50 mouse cellular contexts compared by ENCODE assay signal in the genomic region with DNA sequence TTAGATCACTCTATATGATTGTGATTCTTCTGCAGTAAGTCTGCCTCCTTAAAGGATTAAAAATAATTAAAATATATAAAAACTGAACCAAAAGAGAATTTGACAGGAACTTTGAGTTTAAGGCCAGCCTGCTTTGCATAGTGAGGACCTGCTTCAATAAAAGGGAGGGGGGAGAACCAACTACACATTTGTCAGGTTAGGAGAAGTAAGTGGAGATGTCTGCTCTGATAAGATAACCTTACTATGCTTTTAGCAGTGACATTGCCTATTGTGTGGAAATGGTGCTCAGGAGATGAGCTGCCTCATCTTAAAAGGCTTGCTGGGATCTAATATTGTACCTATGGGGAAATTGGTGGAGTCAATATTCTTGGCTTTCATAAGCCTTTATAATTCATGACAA. TPM values are rescaled to one million over a fixed set of nuclear protein-coding genes. Genes with fewer than 3 reads are reported as not detected.
"Had no signal": no experiment of that assay in that cellular context is flagged by ENCODE, and none has a peak within 500 bp of the region (broad histone marks: within the 10 kb centered on the region; RNA-seq: fewer than 3 reads in every experiment).

No protein-coding gene starts in this region.

- H3K27ac ChIP-seq: heart, embryonic 13.5 days; heart, embryonic 15.5 days; hindbrain, embryonic 10.5 days; hindbrain, embryonic 12.5 days; hindbrain, embryonic 13.5 days; hindbrain, embryonic 14.5 days; hindbrain, embryonic 15.5 days; hindbrain, postnatal 0 days; intestine, embryonic 15.5 days; kidney, embryonic 15.5 days; kidney, postnatal 0 days; layer of hippocampus, adult 2 months; left cerebral cortex, adult 2 months had no signal

- H3K27me3 ChIP-seq: heart, embryonic 12.5 days; heart, embryonic 13.5 days; heart, embryonic 15.5 days; hindbrain, embryonic 12.5 days; hindbrain, embryonic 13.5 days; hindbrain, embryonic 15.5 days; intestine, embryonic 15.5 days; kidney, embryonic 15.5 days had no signal

- H3K4me3 ChIP-seq: heart, embryonic 12.5 days; heart, embryonic 13.5 days; heart, embryonic 15.5 days; hindbrain, embryonic 10.5 days; hindbrain, embryonic 12.5 days; hindbrain, embryonic 13.5 days; hindbrain, embryonic 15.5 days; intestine, embryonic 15.5 days; kidney, embryonic 15.5 days; layer of hippocampus, adult 2 months; left cerebral cortex, adult 2 months had no signal

- DNase-seq: heart, postnatal 10 days; heart, postnatal 14 days; heart, postnatal 36 days; heart, postnatal 4 days; kidney, adult 11 months; kidney, adult 18-20 months; kidney, adult 2 months; kidney, adult 8-10 months; kidney, adult 9 months; kidney, postnatal 10 days; kidney, postnatal 14 days; kidney, postnatal 25 days; kidney, postnatal 36 days; kidney, postnatal 4 days; layer of hippocampus, adult 9-11 months; layer of hippocampus, postnatal 36 days had no signal

- H3K9me3 ChIP-seq: heart, embryonic 12.5 days; heart, embryonic 13.5 days; heart, embryonic 15.5 days; hindbrain, embryonic 10.5 days; hindbrain, embryonic 12.5 days; hindbrain, embryonic 13.5 days; hindbrain, embryonic 15.5 days; intestine, embryonic 15.5 days; kidney, embryonic 15.5 days had no signal

- ATAC-seq: hindbrain, embryonic 16.5 days; hindbrain, postnatal 0 days; inflammation-experienced regulatory T-cells, adult 6 months; intestine, embryonic 15.5 days; intestine, embryonic 16.5 days; intestine, postnatal 0 days had no signal

- H3K9ac ChIP-seq: heart, embryonic 12.5 days; heart, embryonic 13.5 days; heart, embryonic 15.5 days; hindbrain, embryonic 12.5 days; hindbrain, embryonic 13.5 days; hindbrain, embryonic 14.5 days; hindbrain, embryonic 15.5 days; intestine, embryonic 15.5 days; kidney, embryonic 15.5 days had no signal

- H3K4me1 ChIP-seq: heart, embryonic 13.5 days; hindbrain, embryonic 10.5 days; hindbrain, embryonic 12.5 days; hindbrain, embryonic 13.5 days; hindbrain, embryonic 15.5 days; intestine, embryonic 15.5 days; kidney, embryonic 15.5 days had no signal

RNA-seq across cellular contexts. Expression of a gene that starts 17.2 kb away (rescaled TPM):
- total RNA-seq: heart, postnatal 10 days; heart, postnatal 14 days; heart, postnatal 25 days; heart, postnatal 4 days; hematopoietic stem cell, adult 5-6 weeks; hindbrain, postnatal 0 days; layer of hippocampus, adult 18-20 months; layer of hippocampus, adult 2 months; layer of hippocampus, postnatal 10 days; layer of hippocampus, postnatal 14 days; layer of hippocampus, postnatal 25 days; left cerebral cortex, adult 18-20 months; left cerebral cortex, adult 8-10 months had no signal
- polyA plus RNA-seq: heart, embryonic 12.5 days; heart, embryonic 13.5 days; heart, embryonic 14.5 days; heart, embryonic 15.5 days; heart, embryonic 16.5 days; heart, postnatal 0 days; hindbrain, embryonic 10.5 days; hindbrain, embryonic 11.5 days; hindbrain, embryonic 12.5 days; hindbrain, embryonic 13.5 days; hindbrain, embryonic 14.5 days; hindbrain, embryonic 15.5 days; hindbrain, embryonic 16.5 days; hindbrain, postnatal 0 days; inflammation-experienced regulatory T-cells, adult 6 months; intestine, embryonic 14.5 days; intestine, embryonic 15.5 days; intestine, embryonic 16.5 days; intestine, postnatal 0 days; kidney, adult 2 months; kidney, embryonic 14.5 days; kidney, embryonic 16.5 days; kidney, postnatal 0 days; large intestine, adult 2 months had no signal
